Mouse (Mus musculus) neural tube, embryonic 10.5 days (tissue): ENCODE data around the gene Adgrl3.

Source experiments
- DNase-seq: peaks from one replicate; pipeline ENCODE4 v3.0.0-alpha.2; 2017; ENCODE audit warnings: low spot score; ENCODE audit errors: extremely low spot score

Gene Adgrl3

GRCm38 (mm10) chr5:81832679-81833078, 812.7 kb downstream of the Adgrl3 start:
- DNase-seq, result no peak

GRCm38 (mm10) chr5:81837860-81838259, 817.9 kb downstream of the Adgrl3 start:
- no peak for DNase-seq

GRCm38 (mm10) chr5:81843798-81844197, 823.9 kb downstream of the Adgrl3 start:
- no peak for DNase-seq

- DNase-seq, result no peak
Measured at GRCm38 (mm10) chr5:81870336-81870735, 850.4 kb downstream of the Adgrl3 start.
